Mouse (Mus musculus) forebrain, embryonic 13.5 days (tissue): ENCODE results near the gene Nptn. TPM values are rescaled to one million over a fixed set of nuclear protein-coding genes. Genes with fewer than 3 reads are reported as not detected.

ENCODE experiments used
- ATAC-seq: fragments of 200-750 bp; cut with Nextera tagmentation; 2 replicates; pipeline ENCODE4 v1.8.0; 2017
- H3K27ac ChIP-seq: fragments of 300-500 bp; sonication (generic); 2 replicates; pipeline ENCODE4 v1.5.1; 2015; ENCODE audit warnings: inconsistent platforms, mild to moderate bottlenecking, moderate library complexity
- H3K27me3 ChIP-seq: fragments of 300-500 bp; sonication (generic); 2 replicates; pipeline ENCODE4 v1.6.1; 2015; ENCODE audit warnings: mild to moderate bottlenecking, inconsistent platforms
- H3K36me3 ChIP-seq: fragments of 300-500 bp; sonication (generic); 2 replicates; pipeline ENCODE4 v1.6.1; 2015; ENCODE audit warnings: mild to moderate bottlenecking, inconsistent platforms; ENCODE audit not compliant: poor library complexity, severe bottlenecking
- H3K4me1 ChIP-seq: fragments of 300-500 bp; sonication (generic); 2 replicates; pipeline ENCODE4 v1.6.1; 2015; ENCODE audit warnings: inconsistent platforms
- H3K4me2 ChIP-seq: fragments of 300-500 bp; sonication (generic); 2 replicates; pipeline ENCODE4 v1.6.1; 2015; ENCODE audit warnings: inconsistent platforms, mild to moderate bottlenecking, moderate library complexity
- H3K4me3 ChIP-seq: fragments of 300-500 bp; sonication (generic); 2 replicates; pipeline ENCODE4 v1.5.1; 2015; ENCODE audit warnings: mild to moderate bottlenecking, inconsistent platforms
- H3K9ac ChIP-seq: fragments of 300-500 bp; sonication (generic); 2 replicates; pipeline ENCODE4 v1.6.1; 2015; ENCODE audit warnings: mild to moderate bottlenecking, inconsistent platforms
- H3K9me3 ChIP-seq: fragments of 300-500 bp; sonication (generic); replicated peaks from 2 replicates; pipeline ENCODE4 v1.6.1; 2016; ENCODE audit warnings: inconsistent platforms
- WGBS: fragments of 180-500 bp; shearing (Covaris S2); methylation state at CpG from one replicate; pipeline ENCODE4 v1.1.7; 2015; 5-methylcytosine and 5-hydroxymethylcytosine counted together
- polyA plus RNA-seq: library from polyadenylated mRNA; unstranded; fragments of >200 nt; fragmentation: Nextera tagmentation; extraction: Ambion mirVana; gene quantifications from 2 replicates; pipeline ENCODE4 v1.2.1, GENCODE M21; 2015

Gene Nptn
- polyA plus RNA-seq, 1 experiment from 2014 or later, result 79.8 TPM

- no peaks in the 10 kb centered on the region for H3K27me3 ChIP-seq
- 92% methylated on average over 3 of the region's 3 CpGs for WGBS
- H3K4me2 ChIP-seq, result no peak overlapping the region
- no peaks in the 10 kb centered on the region for H3K4me1 ChIP-seq
- no peak overlapping the region for H3K27ac ChIP-seq
- H3K4me3 ChIP-seq, result no peak overlapping the region
- H3K9ac ChIP-seq, result no peak overlapping the region
- no peak for ATAC-seq
- H3K9me3 ChIP-seq, result no peaks in the 10 kb centered on the region
- H3K36me3 ChIP-seq, result peaks cover 27% of the 10 kb centered on the region
These were observed 78.6 kb downstream of the Nptn start for GRCm38 (mm10) chr9:58660673-58661072.

GRCm38 (mm10) chr9:58662007-58662406, 80.0 kb downstream of the Nptn start:
- Histone ChIP-seq H3K36me3 (peaks cover 23% of the 10 kb centered on the region), H3K4me1 (no peaks in the 10 kb centered on the region), H3K9ac (no peak overlapping the region), H3K4me2 (no peak overlapping the region), H3K27me3 (no peaks in the 10 kb centered on the region), H3K9me3 (no peaks in the 10 kb centered on the region), H3K27ac (no peak overlapping the region), H3K4me3 (no peak overlapping the region)
- 86% methylated on average over 4 of the region's 4 CpGs for WGBS
- no peak for ATAC-seq

DNA sequence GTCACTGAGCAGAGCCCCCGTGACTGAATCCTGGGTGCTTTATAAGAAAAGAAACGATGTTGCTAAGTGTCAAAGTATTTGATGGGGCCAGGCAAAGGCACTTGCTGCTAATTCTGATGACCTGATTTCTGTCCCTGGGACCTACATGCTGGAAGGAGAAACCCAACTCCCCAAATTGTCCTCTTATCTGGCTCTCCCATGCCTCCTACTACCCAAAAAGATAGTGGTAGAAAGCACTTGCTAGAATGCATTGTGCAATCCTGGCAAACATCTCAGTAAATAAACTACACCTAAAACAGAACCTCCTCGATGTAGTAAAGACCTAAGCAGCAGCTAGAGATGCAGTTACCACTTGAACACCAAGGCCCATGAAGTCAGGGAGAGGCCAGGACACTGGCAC, 80.8 kb downstream of the Nptn start:
- no peaks in the 10 kb centered on the region for H3K27me3 ChIP-seq
- no peaks in the 10 kb centered on the region for H3K9me3 ChIP-seq
- no peak for ATAC-seq
- no peak overlapping the region for H3K27ac ChIP-seq
- H3K4me1 ChIP-seq, result no peaks in the 10 kb centered on the region
- H3K36me3 ChIP-seq, result peaks cover 16% of the 10 kb centered on the region
- H3K9ac ChIP-seq, result no peak overlapping the region
- H3K4me3 ChIP-seq, result no peak overlapping the region
- no peak overlapping the region for H3K4me2 ChIP-seq
- whole genome bisulfite sequencing, result 96% methylated on average over 3 of the region's 3 CpGs

- 87% methylated on average over 9 of the region's 9 CpGs for WGBS
- H3K4me1 ChIP-seq, result peaks cover 4% of the 10 kb centered on the region; the same call in 1 of the 2 replicates
- H3K4me2 ChIP-seq, result no peak overlapping the region
- no peaks in the 10 kb centered on the region for H3K27me3 ChIP-seq
- no peak for ATAC-seq
- H3K27ac ChIP-seq, result no peak overlapping the region
- H3K9ac ChIP-seq, result no peak overlapping the region
- H3K36me3 ChIP-seq, result peaks cover 10% of the 10 kb centered on the region
- H3K4me3 ChIP-seq, result no peak overlapping the region
- no peaks in the 10 kb centered on the region for H3K9me3 ChIP-seq
These were observed 83.5 kb downstream of the Nptn start for GRCm38 (mm10) chr9:58665492-58665891.

- no peak overlapping the region for H3K4me3 ChIP-seq
- H3K4me2 ChIP-seq, result no peak overlapping the region
- H3K36me3 ChIP-seq, result peaks cover 10% of the 10 kb centered on the region
- no peaks in the 10 kb centered on the region for H3K9me3 ChIP-seq
- H3K27ac ChIP-seq, result no peak overlapping the region
- ATAC-seq, result no peak
- WGBS, result 54% methylated on average over 9 of the region's 9 CpGs
- no peak overlapping the region for H3K9ac ChIP-seq
- peaks cover 4% of the 10 kb centered on the region; the same call in 1 of the 2 replicates for H3K4me1 ChIP-seq
- no peaks in the 10 kb centered on the region for H3K27me3 ChIP-seq
These were observed 84.2 kb downstream of the Nptn start for GRCm38 (mm10) chr9:58666191-58666590.

DNA sequence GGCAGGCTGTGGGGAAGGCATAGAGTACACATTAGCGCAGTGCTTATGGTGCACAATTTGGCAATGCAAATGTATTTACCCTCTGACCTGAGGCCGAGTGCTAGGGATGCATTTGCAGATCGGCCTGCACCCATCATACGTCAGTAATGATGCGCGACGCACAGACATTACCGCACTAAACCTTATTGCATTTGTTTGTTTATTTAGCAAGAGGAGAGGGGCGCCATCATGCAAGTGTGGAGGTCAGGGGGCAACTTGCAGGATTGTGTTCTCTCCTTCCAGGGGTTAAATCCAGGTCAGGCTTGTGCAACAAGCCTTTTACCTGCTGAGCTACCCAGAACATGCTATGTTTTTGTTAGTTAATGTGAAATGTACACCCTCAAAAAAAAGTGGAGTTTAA, 85.2 kb downstream of the Nptn start:
- Histone ChIP-seq H3K4me3 (no peak overlapping the region), H3K27me3 (no peaks in the 10 kb centered on the region), H3K27ac (no peak overlapping the region), H3K36me3 (peaks cover 4% of the 10 kb centered on the region), H3K4me2 (no peak overlapping the region), H3K9me3 (no peaks in the 10 kb centered on the region), H3K4me1 (peaks cover 4% of the 10 kb centered on the region; the same call in 1 of the 2 replicates), H3K9ac (no peak overlapping the region)
- 82% methylated on average over 9 of the region's 9 CpGs for WGBS
- no peak for ATAC-seq

- no peak overlapping the region for H3K27ac ChIP-seq
- H3K4me1 ChIP-seq, result peaks cover 4% of the 10 kb centered on the region; the same call in 1 of the 2 replicates
- H3K4me3 ChIP-seq, result no peak overlapping the region
- no peaks in the 10 kb centered on the region for H3K27me3 ChIP-seq
- no peaks in the 10 kb centered on the region for H3K36me3 ChIP-seq
- H3K9ac ChIP-seq, result no peak overlapping the region
- ATAC-seq, result no peak
- no peaks in the 10 kb centered on the region for H3K9me3 ChIP-seq
- no peak overlapping the region for H3K4me2 ChIP-seq
- WGBS, result 94% methylated on average over 3 of the region's 3 CpGs
These were observed 86.1 kb downstream of the Nptn start for GRCm38 (mm10) chr9:58668171-58668570.

GRCm38 (mm10) chr9:58669071-58669470, 87.0 kb downstream of the Nptn start:
- H3K9me3 ChIP-seq, result no peaks in the 10 kb centered on the region
- H3K4me2 ChIP-seq, result no peak overlapping the region
- H3K27ac ChIP-seq, result no peak overlapping the region
- H3K27me3 ChIP-seq, result no peaks in the 10 kb centered on the region
- no peak overlapping the region for H3K4me3 ChIP-seq
- no peaks in the 10 kb centered on the region for H3K36me3 ChIP-seq
- 60% methylated on average over 3 of the region's 3 CpGs for WGBS
- H3K9ac ChIP-seq, result no peak overlapping the region
- ATAC-seq, result no peak
- H3K4me1 ChIP-seq, result peaks cover 4% of the 10 kb centered on the region; the same call in 1 of the 2 replicates

GRCm38 (mm10) chr9:58669819-58670218, 87.8 kb downstream of the Nptn start:
- ATAC-seq, result no peak

DNA sequence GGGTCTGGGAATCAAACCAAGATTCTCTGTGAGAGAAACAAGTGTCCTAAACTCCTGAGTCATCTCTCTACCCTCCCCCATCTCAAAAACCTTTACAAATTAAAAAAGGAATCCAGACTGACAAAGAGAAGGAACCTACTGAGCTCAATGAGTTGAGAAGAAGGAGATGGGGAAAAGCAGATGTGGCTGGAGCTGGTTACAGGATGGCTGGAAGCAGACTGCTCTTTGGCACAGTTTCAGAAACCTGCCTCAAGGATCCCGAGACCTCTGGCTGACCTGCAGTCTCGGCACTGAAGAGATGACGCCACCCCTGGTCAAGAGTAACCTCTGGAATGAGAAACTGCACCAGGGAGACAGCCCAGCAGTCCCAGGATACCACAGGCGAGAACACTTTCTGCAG, 90.4 kb downstream of the Nptn start:
- Histone ChIP-seq H3K4me3 (no peak overlapping the region), H3K27ac (no peak overlapping the region), H3K4me1 (peaks cover 4% of the 10 kb centered on the region; the same call in 1 of the 2 replicates), H3K36me3 (no peaks in the 10 kb centered on the region), H3K9ac (no peak overlapping the region), H3K9me3 (no peaks in the 10 kb centered on the region), H3K27me3 (no peaks in the 10 kb centered on the region), H3K4me2 (no peak overlapping the region)
- WGBS, result 64% methylated on average over 4 of the region's 4 CpGs
- no peak for ATAC-seq

More at GRCm38 (mm10) chr9:58669819-58670218, 87.8 kb downstream of the Nptn start:
- Histone ChIP-seq H3K4me1 (peaks cover 4% of the 10 kb centered on the region; the same call in 1 of the 2 replicates), H3K36me3 (no peaks in the 10 kb centered on the region), H3K27ac (no peak overlapping the region), H3K4me3 (no peak overlapping the region), H3K27me3 (no peaks in the 10 kb centered on the region), H3K4me2 (no peak overlapping the region), H3K9me3 (no peaks in the 10 kb centered on the region), H3K9ac (no peak overlapping the region)
- 98% methylated on average over 6 of the region's 6 CpGs for WGBS

- Histone ChIP-seq H3K4me2 (no peak overlapping the region), H3K36me3 (no peaks in the 10 kb centered on the region), H3K4me3 (no peak overlapping the region), H3K4me1 (no peaks in the 10 kb centered on the region), H3K9me3 (no peaks in the 10 kb centered on the region), H3K27me3 (no peaks in the 10 kb centered on the region), H3K9ac (no peak overlapping the region), H3K27ac (no peak overlapping the region)
- WGBS, result 70% methylated on average over 11 of the region's 11 CpGs
- ATAC-seq, result no peak
These were observed 92.7 kb downstream of the Nptn start for GRCm38 (mm10) chr9:58674736-58675135.

- H3K36me3 ChIP-seq, result no peaks in the 10 kb centered on the region
- H3K4me2 ChIP-seq, result no peak overlapping the region
- H3K9me3 ChIP-seq, result no peaks in the 10 kb centered on the region
- no peak for ATAC-seq
- no peak overlapping the region for H3K27ac ChIP-seq
- no peaks in the 10 kb centered on the region for H3K4me1 ChIP-seq
- no peaks in the 10 kb centered on the region for H3K27me3 ChIP-seq
- H3K9ac ChIP-seq, result no peak overlapping the region
- no peak overlapping the region for H3K4me3 ChIP-seq
- WGBS, result 70% methylated on average over 6 of the region's 6 CpGs
These were observed 93.3 kb downstream of the Nptn start for GRCm38 (mm10) chr9:58675371-58675770.

DNA sequence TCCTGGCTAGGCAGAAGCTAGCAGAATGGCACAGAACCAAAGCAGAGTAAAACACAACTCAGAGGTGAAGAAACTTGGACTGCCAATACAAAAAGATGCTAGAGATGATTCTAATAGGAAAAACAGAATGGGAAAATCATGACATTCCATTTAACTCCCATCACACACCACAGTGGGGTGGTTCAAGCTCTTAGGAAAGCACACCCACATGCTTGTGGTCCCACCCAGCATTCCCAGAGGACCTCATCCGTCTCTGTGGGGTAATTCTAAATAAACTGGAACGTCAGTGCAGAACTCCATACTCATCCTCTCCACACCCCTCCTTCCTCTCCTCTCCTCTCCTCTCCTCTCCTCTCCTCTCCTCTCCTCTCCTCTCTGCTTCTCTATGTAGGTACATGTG, 99.4 kb downstream of the Nptn start:
- ATAC-seq, result no peak
- Histone ChIP-seq H3K4me3 (no peak overlapping the region), H3K27me3 (no peaks in the 10 kb centered on the region), H3K4me1 (0 out of 2 replicates have a peak, but pooled peaks cover 6% of the 10 kb centered on the region), H3K27ac (no peak overlapping the region), H3K9me3 (no peaks in the 10 kb centered on the region), H3K9ac (no peak overlapping the region), H3K4me2 (no peak overlapping the region), H3K36me3 (no peaks in the 10 kb centered on the region)
- 78% methylated on average over 2 of the region's 2 CpGs for WGBS
